Mouse (Mus musculus) gonadal fat pad, adult 2 months (tissue): ENCODE measurements around the gene Disp2. TPM values are rescaled to one million over a fixed set of nuclear protein-coding genes. Genes with fewer than 3 reads are reported as not detected.

Experiments
- DNase-seq: peaks from one replicate; pipeline ENCODE4 v3.0.0-alpha.2; 2012; ENCODE audit warnings: low read depth
- polyA plus RNA-seq: library from polyadenylated mRNA; depleted of rRNA; stranded (reverse); fragments of >200 nt; gene quantifications from 2 replicates; pipeline ENCODE4 v1.2.3, GENCODE M21; 2012; rRNA removed

Disp2 gene
- polyA plus RNA-seq, result 2.1 and 4.8 TPM in 2 replicates

DNA sequence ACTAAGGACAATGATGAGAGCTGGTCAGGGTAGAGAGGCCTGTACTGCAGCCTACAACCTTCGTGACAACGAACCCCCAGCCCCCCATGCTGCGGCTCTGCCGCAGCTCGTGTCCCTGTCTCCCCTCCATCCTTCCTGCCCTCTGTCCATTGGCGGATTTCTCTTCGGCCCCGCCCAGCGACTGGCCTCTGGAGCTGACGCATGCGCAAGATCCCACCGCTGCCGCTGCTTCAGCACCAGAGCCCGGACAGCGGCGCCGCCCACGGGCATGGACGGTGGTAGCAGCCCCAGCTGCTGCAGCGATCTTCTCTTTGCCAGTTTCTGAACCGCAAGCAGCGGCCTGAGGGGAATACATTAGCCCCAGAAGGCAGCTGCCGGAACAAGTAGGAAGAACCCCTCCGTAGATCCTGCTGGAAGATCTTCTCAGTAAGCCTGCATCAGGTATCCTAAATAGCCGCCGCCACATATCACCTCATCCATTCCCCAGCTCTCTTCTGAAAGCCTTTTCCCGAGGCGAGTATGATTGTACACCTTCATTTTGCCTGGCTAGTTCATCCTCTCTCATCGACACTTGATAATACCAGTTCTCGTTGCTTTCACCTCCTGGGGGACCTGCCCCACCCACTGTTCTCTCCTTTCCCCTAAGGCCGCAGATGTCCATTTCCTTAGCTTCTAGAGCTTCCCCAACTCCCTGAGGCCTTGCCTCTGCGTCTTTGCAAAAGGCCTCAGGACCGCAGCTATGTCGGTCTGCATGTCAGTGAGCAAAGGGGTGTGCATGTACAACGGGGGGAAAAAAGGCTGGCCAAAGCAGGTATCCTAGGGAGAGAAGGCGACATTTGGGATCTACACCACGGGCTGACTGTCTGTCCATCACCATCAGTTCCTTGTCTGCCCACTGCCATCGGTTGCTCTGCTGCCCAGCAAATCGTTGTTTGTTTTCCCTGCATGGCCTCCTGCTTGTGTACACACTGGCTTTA lies at the start of gene Disp2:
Disp2 (plus strand) TSS at position 216 of the 977 bp plus-strand sequence.
- DNase-seq, result no peak

DNA sequence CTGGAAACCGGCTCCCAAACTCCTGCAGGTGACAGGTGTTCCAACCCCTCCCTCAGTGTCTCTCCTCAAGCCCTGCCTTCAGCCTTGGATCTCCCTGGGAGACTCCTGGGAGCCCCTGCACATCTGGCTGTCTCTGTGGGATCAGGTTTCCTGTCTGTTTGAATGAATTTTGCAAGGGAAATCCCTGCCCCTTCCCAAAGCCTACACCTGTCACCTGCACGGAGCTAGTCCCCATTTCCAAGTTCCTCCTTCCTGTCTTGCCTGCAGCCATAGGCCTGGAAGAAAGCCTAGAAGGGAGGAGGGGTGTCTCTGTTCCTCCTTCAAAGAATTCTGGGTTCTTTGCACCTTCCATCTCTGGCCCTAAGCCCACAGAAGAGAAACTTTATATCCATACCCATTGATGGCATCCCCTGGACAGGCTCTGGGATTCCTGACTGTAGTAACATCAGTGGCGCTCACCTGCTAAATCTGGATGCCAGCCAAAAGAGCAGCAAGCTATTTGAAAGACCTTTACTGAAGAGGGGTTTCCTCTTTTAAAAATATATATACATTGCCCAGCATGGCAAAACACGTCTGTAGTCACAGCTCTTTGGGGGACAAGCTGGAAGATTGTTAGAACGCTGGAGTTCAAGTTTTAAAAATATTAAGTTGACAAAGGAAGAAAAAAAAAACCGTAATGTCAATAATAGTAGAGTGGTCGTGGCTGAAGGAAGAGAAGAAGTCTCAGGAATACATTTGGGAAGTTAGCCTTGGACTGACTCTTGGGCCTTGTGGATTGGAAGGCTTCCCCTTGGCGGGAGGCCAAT lies 49.5 kb upstream of the Disp2 start:
- DNase-seq, result no peak

DNA sequence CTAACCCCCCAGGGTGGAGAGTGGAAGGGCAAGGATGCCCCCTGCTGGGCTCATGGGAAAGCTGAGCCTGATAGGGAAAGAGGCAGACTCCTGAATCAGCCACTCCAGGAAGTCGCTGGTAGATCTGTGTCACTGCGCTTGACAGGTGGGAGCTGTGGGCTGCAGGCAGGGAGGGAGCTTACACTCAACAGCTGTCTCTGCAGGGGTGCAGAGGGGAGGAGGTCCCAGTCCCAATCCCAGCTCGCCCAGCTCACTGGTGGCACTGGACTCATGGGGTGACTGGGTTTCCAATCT lies 49.0 kb upstream of the Disp2 start:
- no peak for DNase-seq

DNA sequence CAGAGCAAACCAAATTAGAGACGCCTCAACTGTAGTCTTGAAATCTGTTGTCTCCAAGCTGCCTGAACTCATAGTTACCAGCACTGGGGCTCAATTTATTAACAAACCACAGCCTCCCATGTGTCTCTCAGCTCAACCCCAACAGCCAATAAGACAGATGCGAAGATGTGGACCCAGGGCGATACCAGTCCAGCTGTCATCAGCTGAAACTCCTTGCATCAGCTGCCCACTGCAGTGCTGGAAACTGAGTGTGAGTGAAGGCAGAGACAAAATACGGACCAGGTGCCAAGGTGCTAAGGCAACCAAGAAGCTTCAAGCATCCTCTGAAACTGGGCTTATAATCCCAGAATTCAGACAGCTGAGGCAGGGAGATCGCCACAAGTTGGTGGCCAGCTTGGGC lies 47.5 kb upstream of the Disp2 start:
- no peak for DNase-seq

DNA sequence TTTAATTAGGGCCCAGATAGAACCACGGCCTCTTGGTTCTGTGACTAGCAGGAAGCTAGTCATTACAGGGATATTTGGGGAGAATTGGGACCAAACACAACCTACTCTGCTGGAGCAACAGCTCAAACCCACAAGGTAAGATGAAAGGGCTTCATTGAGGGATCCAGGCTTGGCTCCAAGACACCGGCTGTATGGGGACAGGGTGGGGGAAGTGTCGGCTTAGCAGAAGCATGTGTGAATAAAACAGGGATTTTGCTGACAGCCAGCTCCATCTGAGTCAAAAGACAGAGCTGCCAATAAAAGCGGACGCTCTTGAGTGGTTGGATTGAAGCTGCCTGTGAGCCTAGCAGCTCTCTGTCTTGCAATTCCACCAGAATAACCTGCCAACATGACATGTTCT lies 46.2 kb upstream of the Disp2 start:
- no peak for DNase-seq

DNA sequence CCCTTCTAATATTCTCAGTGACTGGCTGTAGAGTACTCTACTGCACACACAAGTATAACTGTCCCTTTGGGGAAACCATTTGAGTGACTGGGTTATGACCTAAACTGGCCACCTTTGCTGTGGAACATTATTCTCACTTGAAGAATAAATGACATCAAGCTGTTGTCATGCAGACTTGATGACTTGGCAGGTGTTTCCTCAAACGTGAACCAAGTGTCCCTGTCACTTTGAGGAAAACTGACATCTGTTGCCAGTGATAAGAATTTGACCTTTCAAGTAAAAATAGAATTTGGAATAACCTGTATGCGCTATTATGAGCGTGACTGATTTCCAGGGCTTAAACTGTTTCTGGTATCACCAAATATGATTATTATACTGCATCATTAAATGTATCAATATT lies 39.2 kb upstream of the Disp2 start:
- no peak for DNase-seq

DNA sequence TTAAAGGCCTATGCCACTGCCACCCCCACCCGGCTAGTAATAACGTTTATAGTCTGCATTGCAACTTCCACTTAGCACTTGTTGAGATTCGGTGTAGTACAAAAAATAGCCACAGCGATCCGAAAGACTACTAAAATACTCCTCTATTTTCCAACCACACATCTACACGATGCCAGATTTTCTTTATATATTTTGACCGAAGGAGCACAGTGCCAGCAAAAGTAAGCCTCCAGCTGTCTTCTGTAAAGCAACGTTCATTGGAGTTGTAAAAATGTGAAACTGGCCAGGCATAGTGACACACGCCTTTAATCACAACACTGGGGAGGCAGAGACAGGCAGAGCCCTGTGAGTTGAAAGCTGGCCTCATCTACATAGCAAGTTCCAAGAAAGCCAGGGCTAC lies 38.3 kb upstream of the Disp2 start:
- no peak for DNase-seq

DNA sequence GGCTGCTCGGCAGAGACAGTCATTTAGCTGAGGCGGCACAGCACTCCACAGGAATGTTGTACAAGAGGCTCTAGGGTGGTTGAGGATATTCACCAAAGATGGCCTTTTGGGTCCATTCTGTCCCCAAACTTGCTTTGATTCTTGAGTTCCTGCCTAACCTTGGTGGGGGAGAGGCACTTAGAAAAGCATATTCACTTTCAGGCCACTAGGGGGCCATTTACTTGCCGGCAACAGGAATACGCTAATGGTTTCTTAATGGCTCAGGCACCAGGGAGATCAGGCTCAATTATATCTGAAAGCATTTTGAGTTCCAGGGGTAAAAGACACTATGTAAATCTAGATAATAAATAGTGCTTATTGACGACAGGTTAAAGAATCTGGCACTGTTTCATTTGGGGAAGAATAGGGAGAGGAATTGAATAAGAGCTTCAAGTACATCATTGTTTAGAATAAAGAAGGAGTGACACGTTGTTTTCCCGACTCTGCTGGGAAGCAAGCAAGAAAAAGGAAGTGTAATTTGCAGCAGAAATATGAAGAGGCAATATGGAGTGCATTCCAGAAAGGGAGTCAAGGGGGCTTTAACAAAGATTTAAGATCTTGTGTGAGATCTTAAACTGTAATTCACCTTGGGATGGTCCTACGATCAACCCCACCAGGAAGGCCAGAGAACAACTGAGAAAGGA lies 36.1 kb upstream of the Disp2 start:
- no peak for DNase-seq

DNA sequence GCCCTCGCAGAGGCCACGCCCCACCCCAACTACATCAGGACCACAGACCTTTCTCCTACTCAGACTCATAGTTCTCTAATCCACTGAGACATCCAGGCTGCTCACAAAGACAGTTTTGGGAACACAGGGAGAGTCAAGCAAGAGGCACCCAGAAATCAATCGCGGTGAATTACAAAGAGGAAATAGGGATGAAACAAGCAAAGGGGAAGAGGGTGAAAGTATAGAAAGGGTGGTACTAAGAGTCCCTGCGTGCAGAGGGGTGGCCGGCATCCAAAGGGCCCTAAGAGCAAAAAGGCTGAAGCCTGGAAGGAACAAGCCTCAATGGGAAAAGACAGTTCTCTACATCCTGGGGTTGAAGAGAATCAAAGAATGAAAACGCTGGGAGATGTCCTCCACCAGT lies 34.9 kb upstream of the Disp2 start:
- no peak for DNase-seq

DNA sequence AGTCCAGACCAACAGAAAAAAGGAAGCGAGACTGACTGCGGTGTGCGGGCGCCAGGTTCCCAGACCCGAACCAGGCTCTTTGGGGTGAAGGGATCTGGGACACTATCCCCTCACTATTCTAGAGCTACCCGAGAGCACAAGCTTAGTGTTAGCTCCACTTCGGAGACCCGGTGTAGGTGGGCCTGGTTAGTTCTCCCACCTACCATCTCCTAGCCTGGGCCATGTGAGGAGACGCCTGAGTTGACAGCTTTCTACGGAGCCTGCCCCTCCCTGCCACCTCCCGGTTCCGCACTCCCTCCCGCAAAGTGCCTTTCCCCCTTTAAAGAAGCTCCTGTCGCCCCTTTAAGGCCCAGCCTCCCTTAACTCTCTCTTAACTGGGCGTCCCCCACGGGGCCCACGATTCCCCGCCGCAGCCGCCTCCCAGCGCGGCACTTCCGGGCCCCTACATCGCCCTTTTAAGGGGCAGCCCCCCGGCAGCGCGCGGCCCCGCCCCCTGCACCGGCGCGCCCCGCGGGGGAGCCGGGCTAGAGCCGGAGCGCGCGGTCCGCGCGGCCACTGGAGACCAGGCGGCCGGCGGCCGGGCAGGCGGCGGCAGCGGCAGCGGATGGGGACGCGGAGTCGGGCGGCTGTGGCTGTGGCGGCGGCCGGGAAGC lies 34.2 kb upstream of the Disp2 start, which contains the start of gene Inafm2:
Inafm2 (plus strand) TSS at position 527 of the 653 bp plus-strand sequence.
- DNase-seq, result no peak

DNA sequence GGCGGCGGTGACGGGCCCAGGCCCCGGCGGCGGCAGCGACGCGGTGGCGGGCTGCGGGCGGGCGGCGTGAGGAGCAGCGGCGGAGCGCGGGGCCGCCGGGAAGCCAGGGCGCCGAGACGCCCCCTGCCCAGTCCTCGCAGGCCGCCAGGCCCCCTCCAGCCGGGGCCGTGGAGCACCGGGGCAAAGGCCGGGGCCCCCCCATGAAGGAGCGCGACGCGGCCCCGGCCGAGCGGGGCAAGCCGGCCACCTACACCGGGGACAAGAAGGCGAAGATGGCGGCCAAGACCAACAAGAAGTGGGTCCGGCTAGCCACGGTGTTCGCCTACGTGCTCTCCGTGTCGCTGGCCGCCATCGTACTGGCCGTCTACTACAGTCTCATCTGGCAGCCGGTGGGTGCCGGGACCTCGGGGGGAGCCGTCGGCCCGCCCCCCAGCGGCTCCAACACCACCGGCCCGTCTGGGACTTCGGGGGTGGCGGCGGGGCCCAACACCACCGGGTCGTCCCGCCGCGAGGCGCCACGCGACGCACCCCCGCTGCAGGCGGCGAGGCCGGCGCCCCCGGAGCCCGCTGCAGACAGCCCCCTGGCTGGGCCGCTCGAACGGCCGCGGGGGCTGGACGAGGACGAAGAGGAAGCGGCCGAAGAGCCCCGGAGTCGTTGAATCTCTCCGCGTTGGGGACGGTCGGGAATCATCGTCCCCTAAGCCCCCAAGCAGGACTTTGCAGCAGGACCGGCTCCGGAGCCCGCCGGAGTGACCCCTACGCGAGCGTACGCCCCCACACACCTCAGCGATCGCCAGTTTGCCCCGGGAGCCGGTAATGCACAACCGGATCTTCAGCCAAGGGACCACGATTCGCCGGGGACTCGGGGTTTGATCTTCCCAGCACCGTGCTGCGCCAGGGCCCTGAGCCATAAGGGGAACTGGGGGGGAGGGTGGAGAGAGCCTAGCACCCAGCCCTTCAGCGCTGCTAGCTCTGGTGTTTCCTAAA lies 33.3 kb upstream of the Disp2 start:
- no peak for DNase-seq

DNA sequence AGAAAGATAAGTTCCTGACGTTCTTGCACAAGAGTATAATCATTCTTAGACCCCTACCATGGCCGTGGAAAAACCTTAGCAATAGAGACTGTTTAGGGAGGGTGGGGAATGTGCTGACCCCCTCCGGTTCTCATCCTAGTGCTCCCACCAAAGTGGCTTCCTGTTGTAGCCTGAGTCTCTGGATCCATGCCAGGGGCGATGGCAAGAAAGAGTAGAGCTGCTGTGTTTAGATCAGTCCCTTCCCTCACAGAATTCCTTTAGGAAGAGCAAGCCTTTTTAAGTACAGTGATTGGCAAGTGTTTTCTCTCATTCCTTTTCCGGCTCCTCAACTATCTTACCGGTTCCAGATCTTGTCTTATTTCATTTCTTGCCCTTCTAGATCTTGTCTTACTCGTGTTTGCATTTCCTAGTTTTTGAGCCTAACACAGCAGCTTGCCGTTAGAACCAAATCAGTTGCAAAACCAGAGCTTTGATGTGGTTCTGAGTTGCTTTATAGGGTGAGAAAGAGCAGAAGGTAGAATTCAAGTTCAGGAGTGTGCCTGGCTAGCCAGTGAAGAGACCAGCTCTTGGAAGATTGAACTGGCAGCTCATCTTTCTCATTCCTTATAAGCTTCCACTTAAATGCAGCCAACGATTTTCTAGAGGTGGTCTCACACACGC lies 32.1 kb upstream of the Disp2 start:
- DNase-seq, result no peak

DNA sequence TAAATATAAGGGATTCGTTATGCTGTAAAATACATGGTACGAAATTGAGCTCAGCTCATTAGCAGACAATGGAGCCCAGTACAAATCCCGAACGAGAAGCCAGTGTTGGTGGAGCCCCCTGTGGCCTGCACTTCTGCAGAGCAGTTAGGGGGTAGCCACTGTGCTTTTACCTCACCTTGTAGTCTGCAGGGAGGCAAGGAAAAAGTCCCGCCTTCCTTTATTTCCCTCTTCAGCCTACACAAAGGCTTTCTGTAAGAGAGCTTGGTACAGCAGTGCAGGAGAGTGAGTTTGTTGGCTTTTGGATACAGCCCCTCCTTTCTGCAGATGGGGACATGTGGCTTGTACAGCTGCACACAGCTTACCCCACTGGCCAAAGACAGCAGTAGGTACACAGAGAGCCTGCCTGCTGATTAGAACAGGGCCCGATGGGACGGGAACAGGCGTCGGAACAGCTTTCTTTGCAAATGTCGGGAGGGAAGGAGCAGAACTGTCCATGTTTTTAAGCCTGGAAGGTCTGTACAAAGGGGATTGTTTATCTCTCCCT lies 30.1 kb upstream of the Disp2 start:
- no peak for DNase-seq

DNA sequence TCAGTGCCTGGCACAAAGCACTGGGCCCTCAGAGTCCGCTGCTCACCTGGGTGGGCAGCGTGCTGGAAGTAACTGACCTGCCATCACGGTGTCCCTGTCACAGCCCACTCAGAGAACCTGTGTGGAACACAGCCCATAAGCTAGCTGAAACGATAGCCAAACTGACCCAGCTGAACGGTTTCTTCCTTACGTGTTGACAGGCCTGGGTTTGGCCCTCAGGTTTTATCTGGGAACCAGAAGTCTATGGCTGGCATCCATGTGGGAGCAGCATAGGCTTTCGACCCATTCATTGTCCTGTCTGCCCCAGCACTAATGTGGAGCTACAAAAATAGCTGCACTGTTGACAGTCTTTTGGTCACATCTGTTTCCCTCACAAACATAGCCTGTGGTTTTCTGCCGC lies 29.0 kb upstream of the Disp2 start:
- DNase-seq, result no peak

DNA sequence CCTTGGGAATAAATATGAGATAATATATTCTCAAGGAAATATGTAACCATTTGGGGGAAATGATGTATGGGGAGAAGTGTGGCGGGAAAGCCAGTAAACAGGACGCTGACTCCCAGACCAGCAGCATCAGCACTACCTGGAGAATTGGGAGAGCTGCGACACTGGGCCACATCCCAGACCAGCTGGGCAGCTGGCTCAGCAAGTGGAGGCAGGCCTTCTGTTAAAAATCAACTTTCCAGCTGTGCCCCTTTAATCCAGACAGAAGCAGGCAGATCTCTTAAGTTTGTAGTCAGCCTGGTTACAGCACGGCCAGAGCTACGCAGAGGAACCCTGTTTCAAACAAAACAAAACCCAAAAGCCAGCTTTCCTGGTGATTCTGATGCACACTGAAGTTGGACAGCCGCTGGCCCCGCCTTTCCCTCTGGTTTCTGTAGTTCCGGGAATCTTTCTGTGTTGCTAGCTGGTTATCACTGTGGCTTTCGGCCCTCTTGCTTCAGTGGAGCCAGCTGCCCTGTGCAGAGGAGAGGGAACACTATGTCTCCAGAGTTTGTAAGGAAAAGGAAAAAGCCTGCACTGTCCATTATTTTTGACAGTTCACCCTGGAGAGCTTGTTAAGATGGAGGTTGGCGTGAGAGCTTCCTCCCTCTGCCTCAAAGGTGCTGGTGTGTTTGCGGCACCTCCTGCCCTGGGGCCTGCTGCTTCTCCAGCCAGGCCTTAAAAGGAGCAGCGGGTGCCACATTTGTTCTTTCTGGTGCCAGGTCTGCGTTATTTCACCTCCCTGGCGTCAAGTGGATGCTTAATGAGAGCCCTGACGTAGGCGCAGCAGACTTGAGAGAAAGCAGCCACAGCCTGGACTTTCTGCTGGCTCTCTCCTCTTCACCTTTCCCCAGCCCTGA lies 27.4 kb upstream of the Disp2 start:
- no peak for DNase-seq

DNA sequence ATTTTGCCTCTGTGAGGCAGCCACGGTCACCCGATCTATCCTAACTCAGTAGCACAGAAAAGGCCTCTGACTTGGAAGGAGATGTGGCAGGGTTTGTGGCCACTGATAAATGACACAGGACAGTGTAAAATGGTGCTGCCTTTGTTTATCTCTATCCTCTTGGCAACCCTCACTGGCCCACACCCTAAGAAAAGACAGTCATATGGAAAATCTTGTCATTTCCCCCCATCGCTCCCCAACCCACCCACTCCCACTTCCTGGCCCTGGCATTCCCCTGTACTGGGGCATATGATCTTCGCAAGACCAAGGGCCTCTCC lies 26.8 kb upstream of the Disp2 start:
- DNase-seq, result no peak

DNA sequence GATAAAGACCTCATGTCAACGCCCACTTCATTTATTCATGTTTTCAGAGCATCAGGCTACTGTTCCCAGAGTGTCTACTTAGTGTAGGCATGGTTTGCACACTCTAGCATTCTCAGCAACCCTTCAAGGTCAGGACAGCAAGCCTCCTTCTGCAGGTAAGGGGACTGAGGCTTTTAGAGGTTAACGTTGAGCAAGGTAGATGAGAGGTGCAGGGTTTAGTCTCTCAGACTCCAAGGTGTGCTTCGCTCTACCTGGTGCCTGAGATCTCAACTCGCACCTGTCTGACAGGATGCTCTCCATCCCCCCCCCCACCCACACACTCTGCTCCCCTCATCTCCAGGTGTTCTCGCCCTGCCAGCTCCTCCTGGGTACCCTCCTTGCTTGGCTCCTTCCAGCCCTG lies 25.4 kb upstream of the Disp2 start:
- DNase-seq, result no peak

DNA sequence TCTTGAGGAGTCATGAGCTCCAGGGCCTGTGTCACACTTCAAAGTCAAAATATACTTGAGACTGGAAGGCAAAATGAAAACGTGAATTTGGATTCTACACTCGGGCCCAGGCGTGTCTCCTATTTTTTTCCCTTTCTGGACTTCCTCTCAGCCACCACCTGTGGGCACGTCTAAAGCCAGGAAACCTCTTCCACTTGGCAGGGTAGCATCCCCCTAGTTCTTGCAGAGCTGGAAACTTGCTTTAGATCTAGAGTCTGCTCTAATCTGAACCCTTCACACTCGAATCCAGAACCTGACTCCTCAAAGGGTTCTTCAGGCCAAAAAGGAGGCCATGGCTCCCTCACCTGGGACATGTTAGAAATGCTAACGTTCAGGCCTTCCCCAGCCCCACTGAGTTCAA lies 24.1 kb upstream of the Disp2 start:
- DNase-seq, result no peak

DNA sequence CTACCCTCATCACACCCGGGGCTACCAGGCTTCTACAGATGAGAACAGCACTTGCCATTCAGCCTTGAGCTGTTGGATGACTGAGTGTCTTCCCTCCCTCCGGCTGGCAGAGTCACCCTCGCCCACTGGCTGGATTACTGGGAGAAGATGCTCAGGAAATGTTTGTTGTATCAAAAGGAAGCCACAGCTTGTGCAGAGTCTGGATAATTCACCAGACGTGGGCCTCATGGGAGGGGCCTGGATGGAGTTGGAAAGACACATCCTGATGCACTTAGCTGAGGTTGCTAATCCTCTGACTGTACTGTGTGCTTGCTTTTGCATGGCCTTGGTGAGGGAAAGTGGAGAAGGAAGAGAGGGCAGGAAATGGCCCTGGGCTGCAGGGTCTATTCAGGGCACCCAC lies 23.4 kb upstream of the Disp2 start:
- DNase-seq, result no peak
